Mouse (Mus musculus): Measurements from ENCODE around the gene Runx1.
A peak's percentile ranks its signal among the peaks of the same experiment; 100 is the strongest.

Gene Runx1

GRCm38 (mm10) chr16:92825204-92825843, 625 bp downstream of the Runx1 start:
- no peak for DNase-seq

- DNase-seq, result no peak
Measured at GRCm38 (mm10) chr16:92824723-92825203, 1.2 kb downstream of the Runx1 start.

- no peak for DNase-seq
Measured at GRCm38 (mm10) chr16:92824003-92824722, 1.8 kb downstream of the Runx1 start.

GRCm38 (mm10) chr16:92823381-92823862, 2.5 kb downstream of the Runx1 start:
- DNase-seq, result peak; percentile 25 to 40

- DNase-seq, result no peak
Measured at GRCm38 (mm10) chr16:92822676-92823075, 3.3 kb downstream of the Runx1 start.

- DNase-seq, result no peak
Measured at GRCm38 (mm10) chr16:92821938-92822629, 3.9 kb downstream of the Runx1 start.

GRCm38 (mm10) chr16:92821596-92821937, 4.4 kb downstream of the Runx1 start:
- no peak for DNase-seq

GRCm38 (mm10) chr16:92820451-92820850, 5.5 kb downstream of the Runx1 start:
- DNase-seq, result no peak

GRCm38 (mm10) chr16:92818480-92819269, 7.3 kb downstream of the Runx1 start:
- no peak for DNase-seq

GRCm38 (mm10) chr16:92816092-92816491, 9.9 kb downstream of the Runx1 start:
- DNase-seq, result no peak

- no peak for DNase-seq
Measured at GRCm38 (mm10) chr16:92815195-92815527, 10.8 kb downstream of the Runx1 start.

GRCm38 (mm10) chr16:92814366-92815194, 11.4 kb downstream of the Runx1 start:
- no peak for DNase-seq

- no peak for DNase-seq
Measured at GRCm38 (mm10) chr16:92812405-92812804, 13.5 kb downstream of the Runx1 start.

GRCm38 (mm10) chr16:92810568-92811240, 15.2 kb downstream of the Runx1 start:
- no peak for DNase-seq

- DNase-seq, result no peak
Measured at GRCm38 (mm10) chr16:92807772-92808171, 18.2 kb downstream of the Runx1 start.

GRCm38 (mm10) chr16:92803076-92803580, 22.8 kb downstream of the Runx1 start:
- no peak for DNase-seq

- no peak for DNase-seq
Measured at GRCm38 (mm10) chr16:92801567-92801966, 24.4 kb downstream of the Runx1 start.

GRCm38 (mm10) chr16:92800845-92801244, 25.1 kb downstream of the Runx1 start:
- no peak for DNase-seq

GRCm38 (mm10) chr16:92799940-92800339, 26.0 kb downstream of the Runx1 start:
- no peak for DNase-seq

- no peak for DNase-seq
Measured at GRCm38 (mm10) chr16:92794197-92794596, 31.8 kb downstream of the Runx1 start.

GRCm38 (mm10) chr16:92793741-92794140, 32.2 kb downstream of the Runx1 start:
- no peak for DNase-seq

Data from cerebellum, postnatal 36 days (tissue).